ENCODE assay signal across 9 mouse cellular contexts in genomic region chr1:180778403-180778754, GRCm38 (mm10). TPM values are rescaled to one million over a fixed set of nuclear protein-coding genes. Genes with fewer than 3 reads are reported as not detected.
A peak's percentile ranks its signal among the peaks of the same experiment; 100 is the strongest.
DNase-seq lines count a peak whose midpoint lies in the region; ATAC-seq and TF ChIP-seq lines count a peak whose summit lies in the region.
"Had no signal": no experiment of that assay in that cellular context is flagged by ENCODE, and none has a peak within 500 bp of the region (broad histone marks: within the 10 kb centered on the region; RNA-seq: fewer than 3 reads in every experiment).

No protein-coding gene starts in this region.

- H3K4me3 ChIP-seq in heart, embryonic 12.5 days: peak overlapping the region; percentile 68
- H3K4me3 ChIP-seq in MEL (ENCODE audit: control insufficient read depth in 1 of 2, insufficient read depth in 1 of 2, low read depth in 2 of 2, low read length in 2 of 2): peak overlapping the region in 1 of 2 experiments; percentile 63; a peak in 1 of 4 replicates
- H3K4me3 ChIP-seq in megakaryocyte, embryonic 14.5 days (replicated peaks): peak overlapping the region; percentile 94

- 0% methylated on average over 13 of the region's 13 CpGs for WGBS in heart, embryonic 12.5 days

- no peaks in the 10 kb centered on the region for H3K79me2 ChIP-seq in MEL (ENCODE audit: control insufficient read depth, insufficient read depth, low read length, poor library complexity)

- no peak for TF ChIP-seq EP300 in MEL (IDR thresholded peaks at IDR 0.05; ENCODE audit: low read depth in 1 of 2, low read length in 2 of 2)

- peak; percentile 48 for ATAC-seq in heart, embryonic 12.5 days (ENCODE audit: insufficient number of reproducible peaks, low FRiP score)
- 0 out of 4 replicates have a peak, but pooled peaks have one; percentile 1 to 11 for ATAC-seq in hematopoietic stem cell, adult 5-6 weeks (replicated peaks in 1 of 2; ENCODE audit: insufficient read depth in 1 of 2, low FRiP score in 2 of 2, low TSS enrichment in 1 of 2, low read depth in 1 of 2, poor library complexity in 2 of 2, severe bottlenecking in 2 of 2)
- ATAC-seq in activated CD4-positive, CD25-positive, alpha-beta regulatory T cell, adult 4 months: no peak

- TF ChIP-seq POLR2A in MEL (IDR thresholded peaks at IDR 0.05; ENCODE audit: control insufficient read depth in 1 of 2, insufficient read depth in 1 of 2, low read depth in 1 of 2, low read length in 2 of 2, poor library complexity in 1 of 2): no peak

- no peak for TF ChIP-seq RAD21 in MEL (IDR thresholded peaks at IDR 0.05; ENCODE audit: low read depth, low read length)

- H3K27me3 ChIP-seq in heart, embryonic 12.5 days (replicated peaks): no peaks in the 10 kb centered on the region
- no peaks in the 10 kb centered on the region for H3K27me3 ChIP-seq in MEL (ENCODE audit: control insufficient read depth in 1 of 2, insufficient read depth in 2 of 2, low read length in 2 of 2)
- peaks cover 41% of the 10 kb centered on the region for H3K27me3 ChIP-seq in megakaryocyte, embryonic 14.5 days (replicated peaks)
- H3K27me3 ChIP-seq: CH12.LX had no signal

- H3K9me3 ChIP-seq in heart, embryonic 12.5 days (replicated peaks): peaks cover 6% of the 10 kb centered on the region; the same call in 1 of the 2 replicates
- no peaks in the 10 kb centered on the region for H3K9me3 ChIP-seq in MEL (replicated peaks; ENCODE audit: insufficient read depth, low read length)
- H3K9me3 ChIP-seq in megakaryocyte, embryonic 14.5 days: peaks cover 11% of the 10 kb centered on the region

- peak overlapping the region; percentile 96 for H3K27ac ChIP-seq in heart, embryonic 12.5 days (ENCODE audit: poor library complexity, severe bottlenecking)
- H3K27ac ChIP-seq in MEL (ENCODE audit: control insufficient read depth, low read depth, low read length): no peak overlapping the region

- H3K9ac ChIP-seq in heart, embryonic 12.5 days: peak overlapping the region; percentile 81
- no peak overlapping the region for H3K9ac ChIP-seq in MEL (ENCODE audit: control insufficient read depth, low read depth, low read length, poor library complexity, severe bottlenecking)

- peak overlapping the region; percentile 89 for H3K4me2 ChIP-seq in heart, embryonic 12.5 days

- H3K4me1 ChIP-seq in heart, embryonic 12.5 days (replicated peaks): peaks cover 32% of the 10 kb centered on the region
- H3K4me1 ChIP-seq in MEL (ENCODE audit: control insufficient read depth in 1 of 2, insufficient read depth in 2 of 2, low read length in 2 of 2): 0 out of 4 replicates have a peak, but pooled peaks cover 0 to 4% of the 10 kb centered on the region in 2 experiments
- H3K4me1 ChIP-seq in megakaryocyte, embryonic 14.5 days: peaks cover 55% of the 10 kb centered on the region

- no peak for TF ChIP-seq CTCF in MEL (IDR thresholded peaks at IDR 0.05 in 2 of 3, conservative IDR thresholded peaks at IDR 0.05 in 1 of 3; ENCODE audit: control insufficient read depth in 1 of 3, insufficient read depth in 1 of 3, low read depth in 2 of 3, low read length in 3 of 3, poor library complexity in 1 of 3, severe bottlenecking in 1 of 3)

- no peak for DNase-seq in heart, adult 18-20 months
- DNase-seq in MEL (ENCODE audit: low read depth, low spot score): no peak
- no peak for DNase-seq in natural killer cell, adult 2 months (ENCODE audit: low spot score in 2 of 2)
- DNase-seq in cerebellum, adult 11-12 months: no peak

- H3K36me3 ChIP-seq in heart, embryonic 12.5 days: no peaks in the 10 kb centered on the region
- H3K36me3 ChIP-seq in MEL (ENCODE audit: control insufficient read depth in 1 of 2, insufficient read depth in 2 of 2, low read length in 2 of 2): no peaks in the 10 kb centered on the region
- peaks cover 2% of the 10 kb centered on the region for H3K36me3 ChIP-seq in megakaryocyte, embryonic 14.5 days (replicated peaks; ENCODE audit: low read length)

TF ChIP-seq in MEL, 35 proteins besides CTCF, POLR2A, EP300 and RAD21:
- TF ChIP-seq UBTF (IDR thresholded peaks at IDR 0.05; ENCODE audit: borderline replicate concordance, insufficient read depth, low read depth, low read length) (no peak), ZNF384 (IDR thresholded peaks at IDR 0.05; ENCODE audit: low read depth, low read length) (0 out of 2 replicates have a peak, but pooled peaks have one; percentile 18)

RNA-seq across cellular contexts. Expression of gene H3f3a, which starts 35.4 kb away (rescaled TPM):
- 1,616 and 1,670 TPM in 2 replicates for polyA plus RNA-seq in heart, embryonic 12.5 days (2016; fragmentation: Nextera tagmentation; extraction: Ambion mirVana)
- total RNA-seq in heart, adult 18-20 months (2021): 100 to 1,000 TPM; 363 to 405 TPM
- 573 and 574 TPM in 2 replicates for total RNA-seq in MEL (2012; rRNA removed)
- polyA plus RNA-seq in MEL (2012; ENCODE audit: insufficient read depth in 1 of 2, insufficient read length in 2 of 2, low read depth in 1 of 2, low replicate concordance in 2 of 2, missing spikeins in 1 of 2): 100 to 1,000 TPM; 265 to 903 TPM
- 1,757 and 2,309 TPM in 2 replicates for total RNA-seq in hematopoietic stem cell, adult 5-6 weeks (2017)
- 752 and 2,061 TPM in 2 replicates for polyA plus RNA-seq in megakaryocyte, embryonic 14.5 days (2012; ENCODE audit: insufficient read depth, low replicate concordance)
- polyA plus RNA-seq in activated CD4-positive, CD25-positive, alpha-beta regulatory T cell, adult 4 months (2017; shearing (Covaris generic)): 100 to 1,000 TPM; 737 to 878 TPM

RNA-seq across cellular contexts. Expression of gene Acbd3, which starts 52.5 kb away (rescaled TPM):
- 29.2 and 29.7 TPM in 2 replicates for polyA plus RNA-seq in heart, embryonic 12.5 days (2016; fragmentation: Nextera tagmentation; extraction: Ambion mirVana)
- 10 to 100 TPM; 23.3 to 24.8 TPM for total RNA-seq in heart, adult 18-20 months (2021)
- 17.4 and 17.8 TPM in 2 replicates for total RNA-seq in MEL (2012; rRNA removed)
- 10 to 100 TPM in 1 of 2 experiments, not detected in 1; 23.2 TPM for polyA plus RNA-seq in MEL (2012; ENCODE audit: insufficient read depth in 1 of 2, insufficient read length in 2 of 2, low read depth in 1 of 2, low replicate concordance in 2 of 2, missing spikeins in 1 of 2)
- total RNA-seq in hematopoietic stem cell, adult 5-6 weeks (2017): 51.2 and 60.1 TPM in 2 replicates
- 1.4 and 3.6 TPM in 2 replicates for polyA plus RNA-seq in megakaryocyte, embryonic 14.5 days (2012; ENCODE audit: insufficient read depth, low replicate concordance)
- polyA plus RNA-seq in activated CD4-positive, CD25-positive, alpha-beta regulatory T cell, adult 4 months (2017; shearing (Covaris generic)): 10 to 100 TPM; 11.5 to 11.9 TPM
